18 mouse cellular contexts compared by ENCODE assay signal in the genomic region with DNA sequence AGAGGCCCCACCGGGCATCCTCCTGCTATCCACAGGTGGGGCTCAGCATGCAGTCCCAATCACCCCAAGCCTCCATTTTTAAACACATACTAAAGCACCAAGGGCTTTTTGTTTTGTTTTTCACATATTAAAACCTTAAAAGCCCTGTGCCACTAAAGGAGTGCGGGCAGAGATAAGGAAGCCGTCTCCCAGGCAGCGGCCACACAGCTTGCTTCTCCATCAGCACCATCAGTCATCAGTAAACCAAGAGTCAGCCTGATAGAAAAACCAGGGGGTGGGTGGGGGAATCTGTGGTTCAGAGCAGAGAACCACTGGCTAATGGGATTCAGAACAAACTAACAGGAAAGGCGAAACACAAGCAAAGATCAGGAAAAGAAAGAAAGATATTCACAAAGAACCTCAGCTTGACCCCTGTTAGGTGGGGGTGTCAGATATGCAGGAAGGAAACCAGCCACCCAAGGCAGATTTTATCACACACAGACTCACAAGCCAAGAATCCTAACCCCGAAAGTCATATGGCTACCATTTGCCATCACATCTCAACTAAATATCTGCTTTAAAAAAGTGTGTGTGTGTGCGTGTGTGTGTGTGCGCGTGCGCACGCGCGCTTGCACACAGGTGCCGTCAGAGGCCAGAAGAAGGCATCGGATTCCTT. TPM values are rescaled to one million over a fixed set of nuclear protein-coding genes. Genes with fewer than 3 reads are reported as not detected.
DNase-seq lines count a peak whose midpoint lies in the region; ATAC-seq lines count a peak whose summit lies in the region.
"Had no signal": no experiment of that assay in that cellular context is flagged by ENCODE, and none has a peak within 500 bp of the region (broad histone marks: within the 10 kb centered on the region; RNA-seq: fewer than 3 reads in every experiment).

No protein-coding gene starts in this region.

- no peak overlapping the region for H3K4me3 ChIP-seq in forebrain, embryonic 13.5 days
- H3K4me3 ChIP-seq: erythroblast, embryonic 14.5 days; heart, embryonic 13.5 days; liver, embryonic 15.5 days; neural tube, embryonic 13.5 days had no signal

- H3K4me2 ChIP-seq in forebrain, embryonic 13.5 days: no peak overlapping the region
- H3K4me2 ChIP-seq: heart, embryonic 13.5 days; liver, embryonic 15.5 days; neural tube, embryonic 13.5 days had no signal

- DNase-seq in lung, postnatal 36 days: peak; percentile 32
- no peak for DNase-seq in lung, postnatal 10 days
- peak; percentile 20 for DNase-seq in c-Kit-positive CD71-negative TER-119-negative erythroid progenitor cells, embryonic 14.5 days (ENCODE audit: low read depth)
- no peak for DNase-seq in left cerebral cortex, adult 18-20 months (ENCODE audit: low spot score in 2 of 2)
- no peak for DNase-seq in adrenal gland, adult 8-10 months
- DNase-seq: cerebellum, adult 2 months; gastrocnemius, postnatal 25 days; kidney, postnatal 36 days had no signal

- no peak overlapping the region for H3K9ac ChIP-seq in forebrain, embryonic 13.5 days
- H3K9ac ChIP-seq: heart, embryonic 13.5 days; liver, embryonic 15.5 days; neural tube, embryonic 13.5 days had no signal

- H3K36me3 ChIP-seq in forebrain, embryonic 13.5 days (ENCODE audit: poor library complexity, severe bottlenecking): no peaks in the 10 kb centered on the region
- H3K36me3 ChIP-seq: heart, embryonic 13.5 days; liver, embryonic 15.5 days; neural tube, embryonic 13.5 days had no signal

- H3K27ac ChIP-seq in forebrain, embryonic 13.5 days: no peak overlapping the region
- H3K27ac ChIP-seq: heart, embryonic 13.5 days; liver, embryonic 15.5 days; macrophage; neural tube, embryonic 13.5 days had no signal

- no peaks in the 10 kb centered on the region for H3K9me3 ChIP-seq in forebrain, embryonic 13.5 days (replicated peaks)
- H3K9me3 ChIP-seq: heart, embryonic 13.5 days; liver, embryonic 15.5 days; neural tube, embryonic 13.5 days had no signal

- peak; percentile 86 to 87 for ATAC-seq in hematopoietic stem cell, adult 5-6 weeks (replicated peaks in 1 of 2; ENCODE audit: insufficient read depth in 1 of 2, low FRiP score in 2 of 2, low TSS enrichment in 1 of 2, low read depth in 1 of 2, poor library complexity in 2 of 2, severe bottlenecking in 2 of 2)
- no peak for ATAC-seq in forebrain, embryonic 13.5 days
- ATAC-seq: intestine, embryonic 16.5 days; Patski had no signal

- H3K4me1 ChIP-seq in forebrain, embryonic 13.5 days: peaks cover 3% of the 10 kb centered on the region; the same call in 1 of the 2 replicates

- no peaks in the 10 kb centered on the region; the same call in 1 of the 2 replicates for H3K27me3 ChIP-seq in forebrain, embryonic 13.5 days
- H3K27me3 ChIP-seq: CH12.LX; liver, embryonic 15.5 days; neural tube, embryonic 13.5 days; Patski had no signal

- 76% methylated on average over 15 of the region's 15 CpGs for WGBS in forebrain, embryonic 13.5 days

RNA-seq across cellular contexts. Expression of gene Cox10, which starts 41.7 kb away (rescaled TPM):
- total RNA-seq in hematopoietic stem cell, adult 5-6 weeks (2017): 6.6 and 13.1 TPM in 2 replicates
- 19.4 and 24.3 TPM in 2 replicates for polyA plus RNA-seq in forebrain, embryonic 13.5 days (2015; fragmentation: Nextera tagmentation; extraction: Ambion mirVana)
- 10 to 100 TPM; 20.3 to 23.9 TPM for total RNA-seq in left cerebral cortex, adult 18-20 months (2021)
- total RNA-seq in adrenal gland, adult 8-10 months (2022): 10 to 100 TPM; 17.0 to 20.5 (median 19.6) TPM

Comparison
In these comparisons a context has a peak if more than half of its experiments do, and no peak if none do; other contexts are left out.
1. DNase-seq: peak in lung, postnatal 36 days (single experiment) and c-Kit-positive CD71-negative TER-119-negative erythroid progenitor cells, embryonic 14.5 days (single experiment); none in lung, postnatal 10 days (single experiment), left cerebral cortex, adult 18-20 months (0 of 2) and adrenal gland, adult 8-10 months (single experiment).